Mouse (Mus musculus): ENCODE results near the gene Duox1. TPM values are rescaled to one million over a fixed set of nuclear protein-coding genes. Genes with fewer than 3 reads are reported as not detected.

Gene Duox1
- polyA plus RNA-seq (2014; fragmentation: Nextera tagmentation; extraction: Ambion mirVana) = not detected in 2 replicates

DNA sequence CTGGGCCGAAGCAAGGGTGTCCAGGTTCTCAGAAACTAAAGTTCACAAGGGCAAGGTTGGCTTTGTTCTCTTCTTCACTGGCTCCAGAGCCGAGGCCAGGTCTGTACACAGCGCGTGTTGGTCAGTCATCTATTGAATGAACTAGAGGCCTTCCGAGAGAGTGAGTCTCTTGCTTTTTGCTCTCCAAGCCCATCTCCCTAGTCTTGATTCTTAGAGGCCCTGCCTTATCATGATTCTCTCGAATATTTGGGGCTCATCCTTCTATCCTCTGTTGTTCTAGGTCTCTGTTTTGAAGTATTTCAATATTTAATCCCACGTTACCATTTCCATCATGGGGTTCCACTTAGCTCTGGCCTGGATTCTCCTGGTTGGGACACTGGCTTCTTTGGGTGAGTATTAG is at the start of gene Duox1:
Duox1 (plus strand) TSS at position 301 of the 400 bp plus-strand sequence.
- no peaks in the 10 kb centered on the region for H3K4me1 ChIP-seq (ENCODE audit: insufficient read depth)
- no peak for TF ChIP-seq CTCF (IDR thresholded peaks at IDR 0.05; ENCODE audit: low read depth)
- H3K27ac ChIP-seq (ENCODE audit: low read depth) = no peak within 1 kb of the TSS
- H3K4me3 ChIP-seq (ENCODE audit: low read depth, low read length) = no peak within 1 kb of the TSS
- WGBS = 83% methylated on average over 7 of the region's 7 CpGs
- DNase-seq (no peak), ATAC-seq (ENCODE audit: insufficient read depth) (no peak)
- H3K4me2 ChIP-seq = no peak within 1 kb of the TSS
- no peak within 1 kb of the TSS for H3K9ac ChIP-seq
- no peaks in the 10 kb centered on the region for H3K36me3 ChIP-seq (ENCODE audit: insufficient read depth)
- no peaks in the 10 kb centered on the region for H3K9me3 ChIP-seq (ENCODE audit: low read depth, low read length)
- peaks cover 34% of the 10 kb centered on the region for H3K27me3 ChIP-seq (ENCODE audit: insufficient read depth, low read length)

DNA sequence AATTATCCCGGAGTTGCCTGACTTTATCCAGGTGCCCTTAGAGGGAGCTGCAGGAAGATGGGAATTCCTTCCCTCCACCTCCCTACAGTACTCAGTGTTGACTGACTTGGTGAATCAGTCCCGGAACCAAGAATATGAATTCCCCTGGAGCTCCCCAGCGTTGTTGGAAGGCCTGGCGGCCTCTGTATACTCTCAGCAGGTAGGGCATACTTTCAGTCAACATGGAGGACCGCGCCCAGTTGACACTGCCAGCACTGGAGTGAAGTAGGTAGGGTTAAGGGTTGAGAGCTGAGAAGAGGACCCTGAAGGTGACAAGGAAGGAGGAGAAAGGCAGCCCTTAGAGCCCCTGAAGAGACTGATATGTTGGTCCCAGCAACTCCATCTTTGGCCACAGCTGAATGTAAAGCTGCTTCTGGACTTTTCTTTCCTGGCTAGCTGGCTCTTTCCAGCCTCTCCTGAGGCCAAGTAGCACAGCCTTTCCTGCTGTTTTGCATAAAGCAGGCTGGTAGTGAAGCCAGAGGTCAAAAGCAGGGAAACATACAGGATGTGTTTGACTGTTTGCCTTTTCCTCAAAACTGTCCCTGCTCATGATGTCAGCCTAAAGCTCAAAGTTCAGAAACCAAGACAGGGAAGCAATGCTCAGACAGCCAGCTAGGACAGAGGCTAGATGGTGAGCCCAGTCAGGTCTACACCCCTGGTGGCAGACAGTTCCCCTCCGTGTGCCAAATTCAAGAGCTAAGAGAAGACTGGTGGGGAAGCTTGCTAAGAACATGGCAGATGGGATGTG is 48.9 kb upstream of the Duox1 start:
- no peak for DNase-seq
- WGBS = 76% methylated on average over 7 of the region's 7 CpGs
- no peaks in the 10 kb centered on the region for H3K27me3 ChIP-seq (ENCODE audit: insufficient read depth, low read length)
- ATAC-seq (ENCODE audit: insufficient read depth) = no peak
- no peak overlapping the region for H3K4me2 ChIP-seq
- no peaks in the 10 kb centered on the region for H3K9me3 ChIP-seq (ENCODE audit: low read depth, low read length)
- no peak overlapping the region for H3K4me3 ChIP-seq (ENCODE audit: low read depth, low read length)
- TF ChIP-seq CTCF (IDR thresholded peaks at IDR 0.05; ENCODE audit: low read depth) = no peak
- H3K36me3 ChIP-seq (ENCODE audit: insufficient read depth) = no peaks in the 10 kb centered on the region
- H3K4me1 ChIP-seq (ENCODE audit: insufficient read depth) = no peaks in the 10 kb centered on the region
- no peak overlapping the region for H3K9ac ChIP-seq
- no peak overlapping the region for H3K27ac ChIP-seq (ENCODE audit: low read depth)

DNA sequence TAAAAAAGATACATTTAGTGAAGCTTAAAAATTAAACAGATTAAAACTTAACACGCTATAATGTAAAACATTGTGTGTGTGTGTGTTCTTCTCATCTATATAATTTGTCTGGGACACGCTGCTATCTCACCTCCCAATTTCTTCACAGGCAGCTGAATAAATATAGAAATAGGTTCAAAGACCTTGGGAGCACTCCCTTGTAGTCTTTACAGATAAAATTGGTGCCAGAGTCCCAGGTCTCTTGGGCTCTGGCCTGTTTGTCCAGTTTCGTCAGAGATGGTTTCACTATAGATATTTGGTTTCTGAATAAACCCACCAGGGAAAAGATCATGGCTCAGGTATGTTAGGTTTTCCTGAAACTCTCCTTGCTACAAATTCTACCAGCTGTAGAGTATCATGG is 36.7 kb upstream of the Duox1 start:
- H3K27me3 ChIP-seq (ENCODE audit: insufficient read depth, low read length) = no peaks in the 10 kb centered on the region
- ATAC-seq (ENCODE audit: insufficient read depth) (no peak), DNase-seq (no peak)
- no peaks in the 10 kb centered on the region for H3K9me3 ChIP-seq (ENCODE audit: low read depth, low read length)
- whole genome bisulfite sequencing = 71% methylated on average over 3 of the region's 3 CpGs
- no peak overlapping the region for H3K4me2 ChIP-seq
- H3K27ac ChIP-seq (ENCODE audit: low read depth) = no peak overlapping the region
- no peak overlapping the region for H3K9ac ChIP-seq
- H3K36me3 ChIP-seq (ENCODE audit: insufficient read depth) = no peaks in the 10 kb centered on the region
- TF ChIP-seq CTCF (IDR thresholded peaks at IDR 0.05; ENCODE audit: low read depth) = no peak
- H3K4me1 ChIP-seq (ENCODE audit: insufficient read depth) = no peaks in the 10 kb centered on the region
- no peak overlapping the region for H3K4me3 ChIP-seq (ENCODE audit: low read depth, low read length)

DNA sequence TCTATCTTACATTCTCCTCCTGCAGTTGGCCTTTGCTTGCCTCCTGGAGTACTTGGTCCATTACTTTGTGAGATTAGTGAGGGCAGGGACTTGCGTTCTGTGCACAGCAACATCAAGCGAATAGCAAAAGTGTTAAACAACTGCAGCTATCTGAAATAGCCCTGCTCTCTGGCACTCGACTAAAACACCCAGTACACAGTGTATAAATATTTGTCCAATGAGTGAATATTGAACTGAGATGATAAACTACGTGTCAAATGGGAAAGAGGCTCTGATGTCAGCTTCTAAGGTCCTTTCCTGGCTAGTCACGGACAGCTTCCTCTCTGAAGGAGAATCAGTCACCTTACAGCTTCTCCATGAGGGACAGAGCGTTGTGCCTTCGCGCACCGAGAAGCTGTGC is 31.4 kb upstream of the Duox1 start:
- Histone ChIP-seq H3K4me3 (ENCODE audit: low read depth, low read length) (no peak overlapping the region), H3K9me3 (ENCODE audit: low read depth, low read length) (no peaks in the 10 kb centered on the region), H3K4me2 (no peak overlapping the region), H3K27ac (ENCODE audit: low read depth) (no peak overlapping the region), H3K27me3 (ENCODE audit: insufficient read depth, low read length) (no peaks in the 10 kb centered on the region), H3K9ac (no peak overlapping the region), H3K36me3 (ENCODE audit: insufficient read depth) (no peaks in the 10 kb centered on the region), H3K4me1 (ENCODE audit: insufficient read depth) (no peaks in the 10 kb centered on the region)
- DNase-seq = no peak
- TF ChIP-seq CTCF (IDR thresholded peaks at IDR 0.05; ENCODE audit: low read depth) = no peak
- no peak for ATAC-seq (ENCODE audit: insufficient read depth)
- 38% methylated on average over 9 of the region's 9 CpGs for WGBS

DNA sequence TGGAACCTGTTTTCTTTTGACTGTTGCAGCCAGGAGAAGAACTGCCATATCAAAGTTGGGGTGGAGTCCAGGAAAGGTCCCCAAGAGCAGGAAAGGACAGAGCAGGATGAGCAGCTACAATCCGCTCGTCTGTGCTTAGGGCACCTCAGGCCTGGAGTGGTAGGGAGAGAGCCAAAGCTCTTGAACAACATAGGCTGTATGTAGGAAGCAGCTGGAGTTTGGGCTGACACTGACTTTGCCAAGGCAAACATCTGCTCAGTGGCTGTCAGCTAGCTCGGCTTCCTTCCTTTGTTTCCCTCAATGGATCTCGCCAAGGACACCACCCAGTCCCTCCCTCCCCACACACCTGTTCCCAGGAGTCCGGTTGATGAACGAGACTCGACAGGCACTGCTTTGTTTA is 29.3 kb upstream of the Duox1 start:
- no peaks in the 10 kb centered on the region for H3K4me1 ChIP-seq (ENCODE audit: insufficient read depth)

DNA sequence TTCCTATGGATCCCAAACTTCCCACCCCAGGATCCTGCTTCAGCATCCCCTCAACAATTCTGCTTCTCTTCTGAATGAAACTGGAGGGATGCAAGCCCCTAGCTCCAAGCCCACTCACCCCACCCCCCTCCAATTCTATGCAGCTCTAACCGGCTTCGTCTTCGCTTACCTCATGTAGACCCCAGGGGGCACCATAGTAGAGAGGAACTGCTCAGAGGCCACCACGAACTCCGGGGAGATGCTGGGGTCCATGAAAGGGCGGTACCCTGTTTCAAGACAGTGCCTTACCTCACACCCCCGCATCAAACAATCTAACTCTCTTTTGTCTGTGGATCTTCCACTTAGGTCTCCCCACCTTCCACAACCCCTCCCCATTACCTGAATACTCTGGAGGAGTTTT is 20.6 kb upstream of the Duox1 start:
- TF ChIP-seq CTCF (IDR thresholded peaks at IDR 0.05; ENCODE audit: low read depth) = 0 out of 2 replicates have a peak, but pooled peaks have one; percentile 15
- Histone ChIP-seq H3K4me2 (no peak overlapping the region), H3K4me3 (ENCODE audit: low read depth, low read length) (no peak overlapping the region), H3K9me3 (ENCODE audit: low read depth, low read length) (no peaks in the 10 kb centered on the region), H3K36me3 (ENCODE audit: insufficient read depth) (no peaks in the 10 kb centered on the region), H3K9ac (no peak overlapping the region), H3K4me1 (ENCODE audit: insufficient read depth) (0 out of 2 replicates have a peak, but pooled peaks cover 6% of the 10 kb centered on the region), H3K27ac (ENCODE audit: low read depth) (no peak overlapping the region), H3K27me3 (ENCODE audit: insufficient read depth, low read length) (peaks cover 58% of the 10 kb centered on the region)
- 8% methylated on average over 7 of the region's 7 CpGs for WGBS
- ATAC-seq (ENCODE audit: insufficient read depth) = no peak
- DNase-seq = peak; percentile 8

More for the DNA sequence above, 29.3 kb upstream of the Duox1 start:
- no peaks in the 10 kb centered on the region for H3K9me3 ChIP-seq (ENCODE audit: low read depth, low read length)
- DNase-seq (peak; percentile 14), ATAC-seq (ENCODE audit: insufficient read depth) (no peak)
- WGBS = 46% methylated on average over 7 of the region's 7 CpGs
- H3K27me3 ChIP-seq (ENCODE audit: insufficient read depth, low read length) = no peaks in the 10 kb centered on the region
- no peaks in the 10 kb centered on the region for H3K36me3 ChIP-seq (ENCODE audit: insufficient read depth)
- no peak overlapping the region for H3K9ac ChIP-seq
- H3K4me2 ChIP-seq = no peak overlapping the region
- TF ChIP-seq CTCF (IDR thresholded peaks at IDR 0.05; ENCODE audit: low read depth) = no peak
- H3K27ac ChIP-seq (ENCODE audit: low read depth) = no peak overlapping the region
- H3K4me3 ChIP-seq (ENCODE audit: low read depth, low read length) = no peak overlapping the region

DNA sequence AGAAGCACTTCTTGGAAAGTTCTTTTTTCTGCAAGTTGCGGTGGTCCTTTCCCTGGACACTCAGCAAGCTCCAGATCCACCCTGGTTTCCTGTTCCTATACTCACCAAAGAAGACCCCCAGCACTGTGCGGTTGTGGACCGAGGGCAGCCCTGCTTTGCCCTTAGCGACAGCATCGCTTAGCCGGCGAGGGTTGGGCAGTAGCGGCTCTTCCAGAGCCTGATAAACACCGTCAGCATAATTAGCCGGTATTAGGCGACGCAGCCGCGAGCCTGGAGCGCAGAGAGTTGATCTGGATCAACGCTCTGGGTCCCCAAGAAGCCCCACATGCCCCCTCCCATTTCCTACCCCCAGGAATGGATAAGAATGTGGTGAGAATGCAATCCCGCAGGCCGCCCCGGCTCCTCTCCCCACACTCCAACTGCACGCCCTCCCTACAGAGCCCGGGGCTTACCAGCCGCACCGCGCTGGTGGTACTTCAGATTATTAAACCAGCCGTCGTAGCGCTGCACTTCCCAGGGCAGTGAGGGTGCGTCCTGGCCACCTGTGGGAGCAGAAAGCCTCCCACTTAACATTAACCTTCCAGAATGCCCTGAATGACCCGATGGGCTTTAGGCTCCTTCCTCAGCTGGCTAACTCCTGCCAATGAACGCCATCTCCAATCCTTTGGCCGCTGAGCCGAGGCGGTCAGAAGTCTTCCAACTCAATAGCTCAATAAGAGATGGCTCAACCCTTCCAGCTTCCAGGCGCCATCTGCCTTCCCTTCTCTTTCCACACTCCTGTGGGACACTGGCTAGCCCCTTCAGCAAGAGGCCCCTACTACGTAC is 18.0 kb upstream of the Duox1 start:
- Histone ChIP-seq H3K9ac (no peak overlapping the region), H3K4me2 (peak overlapping the region; percentile 39), H3K9me3 (ENCODE audit: low read depth, low read length) (no peaks in the 10 kb centered on the region), H3K27ac (ENCODE audit: low read depth) (no peak overlapping the region), H3K4me3 (ENCODE audit: low read depth, low read length) (peak overlapping the region; percentile 16), H3K36me3 (ENCODE audit: insufficient read depth) (no peaks in the 10 kb centered on the region), H3K4me1 (ENCODE audit: insufficient read depth) (0 out of 2 replicates have a peak, but pooled peaks cover 6% of the 10 kb centered on the region), H3K27me3 (ENCODE audit: insufficient read depth, low read length) (peaks cover 84% of the 10 kb centered on the region)
- DNase-seq (peak; percentile 12), ATAC-seq (ENCODE audit: insufficient read depth) (no peak)
- WGBS = 1% methylated on average over 35 of the region's 35 CpGs
- no peak for TF ChIP-seq CTCF (IDR thresholded peaks at IDR 0.05; ENCODE audit: low read depth)
